Mouse (Mus musculus) bone marrow, adult 2 months (tissue): ENCODE results near the gene Tgif1. TPM values are rescaled to one million over a fixed set of nuclear protein-coding genes. Genes with fewer than 3 reads are reported as not detected.

ENCODE experiments used
- H3K27ac ChIP-seq: fragments of 200-500 bp; 2 replicates; pipeline ENCODE4 v1.5.1; 2012; ENCODE audit warnings: low read depth, mild to moderate bottlenecking, control low read depth, inconsistent platforms, low read length; ENCODE audit not compliant: control insufficient read depth, poor library complexity, insufficient read depth
- H3K4me1 ChIP-seq: fragments of 200-500 bp; 2 replicates; pipeline ENCODE4 v1.6.1; 2011; ENCODE audit warnings: low read length; ENCODE audit not compliant: control insufficient read depth, insufficient read depth
- H3K4me3 ChIP-seq: fragments of 200-500 bp; replicated peaks from 2 replicates; pipeline ENCODE3; 2011; ENCODE audit warnings: mild to moderate bottlenecking, low read depth, low read length, control low read depth; ENCODE audit not compliant: control insufficient read depth
- CTCF ChIP-seq: fragments of 200-500 bp; IDR thresholded peaks from 2 replicates; pipeline ENCODE4 v1.5.1; 2011; ENCODE audit warnings: low read length, control low read depth; ENCODE audit not compliant: control insufficient read depth, insufficient read depth
- POLR2A ChIP-seq: fragments of 200-500 bp; IDR thresholded peaks from 2 replicates; pipeline ENCODE4 v1.6.1; 2011; ENCODE audit warnings: low read depth, mild to moderate bottlenecking, control low read depth, low read length, borderline replicate concordance; ENCODE audit not compliant: control insufficient read depth
- WGBS: fragments of 180-500 bp; shearing (Covaris S2); methylation state at CpG from one replicate; pipeline ENCODE4 v1.1.7; 2018; 5-methylcytosine and 5-hydroxymethylcytosine counted together
- polyA plus RNA-seq: library from polyadenylated mRNA; stranded (reverse); fragments of >200 nt; gene quantifications from 2 replicates; pipeline ENCODE4 v1.2.4, GENCODE M21; 2011; ENCODE audit warnings: low replicate concordance; ENCODE audit not compliant: missing spikeins, insufficient read depth, insufficient read length

Tgif1 gene
- polyA plus RNA-seq, 1 experiment = 33.1 TPM

DNA sequence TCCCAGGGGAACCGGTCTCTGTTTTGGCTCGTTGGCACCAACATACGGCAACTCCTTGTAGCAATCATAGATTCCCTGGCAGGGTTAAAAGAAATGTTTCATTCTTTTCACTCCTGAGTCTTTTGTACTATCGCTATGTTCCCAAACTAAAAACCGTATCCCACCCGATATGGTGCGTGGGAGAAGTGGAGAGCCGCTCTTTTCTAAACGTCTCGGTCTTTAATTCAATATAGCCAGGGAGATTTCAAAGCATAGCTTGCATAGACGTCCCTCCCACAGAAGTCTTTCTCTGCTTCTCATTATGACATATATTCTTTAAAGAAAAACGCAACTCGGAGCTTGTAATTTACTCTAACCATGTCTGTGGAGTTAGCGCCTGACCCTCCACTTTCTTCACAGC is 51.3 kb downstream of the Tgif1 start:
- Histone ChIP-seq H3K4me3 (no peak overlapping the region), H3K27ac (no peak overlapping the region), H3K4me1 (no peaks in the 10 kb centered on the region)
- 85% methylated on average over 14 of the region's 14 CpGs for WGBS
- no peak for TF ChIP-seq POLR2A
- no peak for TF ChIP-seq CTCF

- WGBS = 46% methylated on average over 4 of the region's 4 CpGs
Measured at GRCm38 (mm10) chr17:70799266-70799665, 54.1 kb downstream of the Tgif1 start.

GRCm38 (mm10) chr17:70797773-70798045 is 55.6 kb downstream of the Tgif1 start:
- Histone ChIP-seq H3K27ac (no peak overlapping the region), H3K4me1 (no peaks in the 10 kb centered on the region), H3K4me3 (no peak overlapping the region)
- 68% methylated on average over 1 of the region's 1 CpGs for WGBS
- TF ChIP-seq POLR2A = no peak
- no peak for TF ChIP-seq CTCF

More at GRCm38 (mm10) chr17:70799266-70799665, 54.1 kb downstream of the Tgif1 start:
- H3K4me1 ChIP-seq = no peaks in the 10 kb centered on the region
- no peak overlapping the region for H3K4me3 ChIP-seq
- no peak overlapping the region for H3K27ac ChIP-seq
- no peak for TF ChIP-seq POLR2A
- no peak for TF ChIP-seq CTCF

- no peak for TF ChIP-seq CTCF
- TF ChIP-seq POLR2A = no peak
- WGBS = 71% methylated on average over 8 of the region's 8 CpGs
- Histone ChIP-seq H3K27ac (no peak overlapping the region), H3K4me3 (no peak overlapping the region), H3K4me1 (no peaks in the 10 kb centered on the region)
Measured at GRCm38 (mm10) chr17:70796940-70797772, 56.2 kb downstream of the Tgif1 start.

- WGBS = 83% methylated on average over 4 of the region's 4 CpGs
- Histone ChIP-seq H3K27ac (no peak overlapping the region), H3K4me3 (no peak overlapping the region), H3K4me1 (no peaks in the 10 kb centered on the region)
- TF ChIP-seq POLR2A (no peak), CTCF (no peak)
Measured at GRCm38 (mm10) chr17:70795196-70795595, 58.1 kb downstream of the Tgif1 start.

- Histone ChIP-seq H3K4me3 (no peak overlapping the region), H3K4me1 (no peaks in the 10 kb centered on the region), H3K27ac (no peak overlapping the region)
- 75% methylated on average over 6 of the region's 6 CpGs for WGBS
- TF ChIP-seq POLR2A (no peak), CTCF (no peak)
Measured at GRCm38 (mm10) chr17:70794722-70795121, 58.6 kb downstream of the Tgif1 start.

DNA sequence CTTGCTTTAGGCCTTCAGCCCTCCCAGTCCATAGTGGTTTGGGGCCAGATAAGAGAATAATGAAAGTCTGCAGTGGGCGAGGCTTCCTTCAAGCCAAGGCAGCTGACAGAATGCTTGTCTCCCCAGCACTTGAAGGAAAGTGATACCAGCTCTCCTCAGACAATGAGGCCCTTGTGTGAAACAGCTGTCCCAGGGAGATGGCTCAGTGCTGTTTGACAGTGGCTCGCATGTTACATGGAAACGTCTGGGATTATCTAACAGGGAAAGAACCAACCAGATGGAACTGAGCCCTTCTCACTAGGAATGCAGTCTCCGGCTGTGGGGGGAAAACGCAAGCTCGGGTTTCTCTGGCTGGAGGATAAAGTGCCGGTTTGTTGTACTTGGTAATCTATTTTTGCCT is 59.1 kb downstream of the Tgif1 start:
- 73% methylated on average over 7 of the region's 7 CpGs for WGBS
- Histone ChIP-seq H3K4me1 (no peaks in the 10 kb centered on the region), H3K27ac (no peak overlapping the region), H3K4me3 (no peak overlapping the region)
- TF ChIP-seq POLR2A (no peak), CTCF (no peak)

Other genes starting within 250 kb of the Tgif1 start
- 88.3 and 111 TPM in 2 replicates for gene Myom1, start 149.1 kb upstream of the Tgif1 start, polyA plus RNA-seq
- 53.9 and 119 TPM in 2 replicates for gene Myl12a, start 149.3 kb upstream of the Tgif1 start, polyA plus RNA-seq